Mouse (Mus musculus) hindbrain, embryonic 15.5 days (tissue): ENCODE measurements around the gene Gm12248. TPM values are rescaled to one million over a fixed set of nuclear protein-coding genes. Genes with fewer than 3 reads are reported as not detected.

Source experiments
- ATAC-seq: fragments of 200-750 bp; cut with Nextera tagmentation; 2 replicates; pipeline ENCODE4 v1.8.0; 2017; ENCODE audit warnings: low read depth, moderate number of reproducible peaks, moderate TSS enrichment; ENCODE audit not compliant: low FRiP score
- H3K27ac ChIP-seq: fragments of 300-500 bp; sonication (generic); replicated peaks from 2 replicates; pipeline ENCODE4 v1.5.1; 2015; ENCODE audit warnings: mild to moderate bottlenecking, inconsistent platforms
- H3K27me3 ChIP-seq: fragments of 300-500 bp; sonication (generic); 2 replicates; pipeline ENCODE4 v1.6.1; 2015; ENCODE audit warnings: control low read depth, inconsistent platforms
- H3K36me3 ChIP-seq: fragments of 300-500 bp; sonication (generic); 2 replicates; pipeline ENCODE4 v1.6.1; 2015; ENCODE audit warnings: control low read depth, inconsistent platforms
- H3K4me1 ChIP-seq: fragments of 300-500 bp; sonication (generic); replicated peaks from 2 replicates; pipeline ENCODE4 v1.6.1; 2015; ENCODE audit warnings: control low read depth, inconsistent platforms
- H3K4me2 ChIP-seq: fragments of 300-500 bp; sonication (generic); 2 replicates; pipeline ENCODE4 v1.6.1; 2015; ENCODE audit warnings: moderate library complexity, mild to moderate bottlenecking, inconsistent platforms
- H3K4me3 ChIP-seq: fragments of 300-500 bp; sonication (generic); 2 replicates; pipeline ENCODE4 v1.5.1; 2015; ENCODE audit warnings: mild to moderate bottlenecking, inconsistent platforms
- H3K9ac ChIP-seq: fragments of 300-500 bp; sonication (generic); 2 replicates; pipeline ENCODE4 v1.6.1; 2015; ENCODE audit warnings: inconsistent platforms
- H3K9me3 ChIP-seq: fragments of 300-500 bp; sonication (generic); 2 replicates; pipeline ENCODE4 v1.6.1; 2016; ENCODE audit warnings: control low read depth, inconsistent platforms
- WGBS: fragments of 180-500 bp; shearing (Covaris S2); methylation state at CpG from one replicate; pipeline ENCODE4 v1.1.7; 2015; 5-methylcytosine and 5-hydroxymethylcytosine counted together
- polyA plus RNA-seq: library from polyadenylated mRNA; unstranded; fragments of >200 nt; fragmentation: Nextera tagmentation; extraction: Ambion mirVana; gene quantifications from 2 replicates; pipeline ENCODE4 v1.2.1, GENCODE M21; 2015

The Gm12248 gene
- polyA plus RNA-seq, 1 experiment from 2014 or later: 0.16 TPM

GRCm38 (mm10) chr11:58026337-58026736, 66.6 kb downstream of the Gm12248 start:
- H3K36me3 ChIP-seq: no peaks in the 10 kb centered on the region
- WGBS: 65% methylated on average over 3 of the region's 3 CpGs
- H3K27ac ChIP-seq: no peak overlapping the region
- no peaks in the 10 kb centered on the region for H3K9me3 ChIP-seq
- no peaks in the 10 kb centered on the region for H3K27me3 ChIP-seq
- peaks cover 19% of the 10 kb centered on the region for H3K4me1 ChIP-seq
- ATAC-seq: no peak
- no peak overlapping the region for H3K9ac ChIP-seq
- H3K4me2 ChIP-seq: no peak overlapping the region
- no peak overlapping the region for H3K4me3 ChIP-seq

GRCm38 (mm10) chr11:58025881-58026280, 67.1 kb downstream of the Gm12248 start:
- H3K4me2 ChIP-seq: no peak overlapping the region
- H3K27ac ChIP-seq: no peak overlapping the region
- H3K9me3 ChIP-seq: no peaks in the 10 kb centered on the region
- WGBS: 86% methylated on average over 4 of the region's 4 CpGs
- no peaks in the 10 kb centered on the region for H3K36me3 ChIP-seq
- H3K4me3 ChIP-seq: no peak overlapping the region
- peaks cover 19% of the 10 kb centered on the region for H3K4me1 ChIP-seq
- no peaks in the 10 kb centered on the region for H3K27me3 ChIP-seq
- H3K9ac ChIP-seq: no peak overlapping the region
- no peak for ATAC-seq

- WGBS: 92% methylated on average over 2 of the region's 2 CpGs
- H3K4me1 ChIP-seq: peaks cover 21% of the 10 kb centered on the region
- H3K27ac ChIP-seq: no peak overlapping the region
- no peak for ATAC-seq
- no peaks in the 10 kb centered on the region for H3K27me3 ChIP-seq
- H3K4me2 ChIP-seq: no peak overlapping the region
- no peaks in the 10 kb centered on the region for H3K36me3 ChIP-seq
- no peaks in the 10 kb centered on the region for H3K9me3 ChIP-seq
- H3K4me3 ChIP-seq: no peak overlapping the region
- H3K9ac ChIP-seq: no peak overlapping the region
These were observed 68.3 kb downstream of the Gm12248 start for GRCm38 (mm10) chr11:58024671-58025070.

GRCm38 (mm10) chr11:58024271-58024670, 68.7 kb downstream of the Gm12248 start:
- no peak overlapping the region for H3K4me2 ChIP-seq
- WGBS: 74% methylated on average over 1 of the region's 1 CpGs
- H3K27ac ChIP-seq: no peak overlapping the region
- no peak overlapping the region for H3K4me3 ChIP-seq
- peaks cover 21% of the 10 kb centered on the region for H3K4me1 ChIP-seq
- no peaks in the 10 kb centered on the region for H3K9me3 ChIP-seq
- H3K27me3 ChIP-seq: no peaks in the 10 kb centered on the region
- no peak for ATAC-seq
- no peaks in the 10 kb centered on the region for H3K36me3 ChIP-seq
- H3K9ac ChIP-seq: no peak overlapping the region

- 50% methylated on average over 2 of the region's 2 CpGs for WGBS
- H3K36me3 ChIP-seq: no peaks in the 10 kb centered on the region
- H3K4me2 ChIP-seq: no peak overlapping the region
- H3K4me1 ChIP-seq: peaks cover 39% of the 10 kb centered on the region
- no peak overlapping the region for H3K4me3 ChIP-seq
- H3K9ac ChIP-seq: no peak overlapping the region
- H3K27ac ChIP-seq: no peak overlapping the region; the same call in 1 of the 2 replicates
- H3K9me3 ChIP-seq: no peaks in the 10 kb centered on the region
- ATAC-seq: no peak
- no peaks in the 10 kb centered on the region for H3K27me3 ChIP-seq
These were observed 71.3 kb downstream of the Gm12248 start for GRCm38 (mm10) chr11:58021618-58022017.

GRCm38 (mm10) chr11:58021095-58021494, 71.8 kb downstream of the Gm12248 start:
- 0 out of 2 replicates have a peak overlapping the region, but pooled peaks have one; percentile 3 for H3K27ac ChIP-seq
- WGBS: 82% methylated on average over 1 of the region's 1 CpGs

GRCm38 (mm10) chr11:58018701-58019100, 74.2 kb downstream of the Gm12248 start:
- Histone ChIP-seq H3K27ac (no peak overlapping the region), H3K27me3 (no peaks in the 10 kb centered on the region), H3K9ac (no peak overlapping the region), H3K4me3 (no peak overlapping the region), H3K4me1 (peaks cover 42% of the 10 kb centered on the region), H3K4me2 (no peak overlapping the region), H3K36me3 (no peaks in the 10 kb centered on the region), H3K9me3 (no peaks in the 10 kb centered on the region)
- WGBS: 92% methylated on average over 4 of the region's 4 CpGs
- ATAC-seq: no peak

More at GRCm38 (mm10) chr11:58021095-58021494, 71.8 kb downstream of the Gm12248 start:
- no peak overlapping the region for H3K4me2 ChIP-seq
- no peaks in the 10 kb centered on the region for H3K36me3 ChIP-seq
- no peak for ATAC-seq
- no peak overlapping the region for H3K4me3 ChIP-seq
- no peak overlapping the region for H3K9ac ChIP-seq
- H3K9me3 ChIP-seq: no peaks in the 10 kb centered on the region
- no peaks in the 10 kb centered on the region for H3K27me3 ChIP-seq
- H3K4me1 ChIP-seq: peaks cover 44% of the 10 kb centered on the region

GRCm38 (mm10) chr11:58018287-58018686, 74.6 kb downstream of the Gm12248 start:
- H3K4me1 ChIP-seq: peaks cover 42% of the 10 kb centered on the region
- no peak overlapping the region for H3K4me3 ChIP-seq
- H3K9me3 ChIP-seq: no peaks in the 10 kb centered on the region
- H3K4me2 ChIP-seq: no peak overlapping the region
- H3K9ac ChIP-seq: no peak overlapping the region
- no peak for ATAC-seq
- 71% methylated on average over 2 of the region's 2 CpGs for WGBS
- no peaks in the 10 kb centered on the region for H3K36me3 ChIP-seq
- H3K27ac ChIP-seq: no peak overlapping the region
- no peaks in the 10 kb centered on the region for H3K27me3 ChIP-seq

- Histone ChIP-seq H3K27ac (no peak overlapping the region), H3K4me2 (no peak overlapping the region), H3K9me3 (no peaks in the 10 kb centered on the region), H3K9ac (no peak overlapping the region), H3K4me3 (no peak overlapping the region), H3K4me1 (peaks cover 42% of the 10 kb centered on the region), H3K27me3 (no peaks in the 10 kb centered on the region), H3K36me3 (no peaks in the 10 kb centered on the region)
- ATAC-seq: no peak
- WGBS: 74% methylated on average over 1 of the region's 1 CpGs
These were observed 75.5 kb downstream of the Gm12248 start for GRCm38 (mm10) chr11:58017422-58017821.

- peaks cover 43% of the 10 kb centered on the region for H3K4me1 ChIP-seq
- H3K9ac ChIP-seq: no peak overlapping the region
- H3K9me3 ChIP-seq: no peaks in the 10 kb centered on the region
- no peaks in the 10 kb centered on the region for H3K36me3 ChIP-seq
- 64% methylated on average over 3 of the region's 3 CpGs for WGBS
- H3K4me3 ChIP-seq: no peak overlapping the region
- H3K27me3 ChIP-seq: no peaks in the 10 kb centered on the region
- no peak overlapping the region for H3K27ac ChIP-seq
- H3K4me2 ChIP-seq: no peak overlapping the region
- no peak for ATAC-seq
These were observed 76.6 kb downstream of the Gm12248 start for GRCm38 (mm10) chr11:58016371-58016770.

- no peak overlapping the region for H3K4me2 ChIP-seq
- no peak overlapping the region for H3K4me3 ChIP-seq
- peaks cover 44% of the 10 kb centered on the region for H3K4me1 ChIP-seq
- no peaks in the 10 kb centered on the region for H3K36me3 ChIP-seq
- H3K27ac ChIP-seq: no peak overlapping the region
- no peak for ATAC-seq
- H3K27me3 ChIP-seq: no peaks in the 10 kb centered on the region
- H3K9me3 ChIP-seq: no peaks in the 10 kb centered on the region
- 79% methylated on average over 2 of the region's 2 CpGs for WGBS
- H3K9ac ChIP-seq: no peak overlapping the region
These were observed 77.6 kb downstream of the Gm12248 start for GRCm38 (mm10) chr11:58015339-58015738.

- H3K9me3 ChIP-seq: no peaks in the 10 kb centered on the region
- no peak overlapping the region for H3K9ac ChIP-seq
- H3K4me3 ChIP-seq: no peak overlapping the region
- peaks cover 48% of the 10 kb centered on the region for H3K4me1 ChIP-seq
- no peaks in the 10 kb centered on the region for H3K27me3 ChIP-seq
- H3K4me2 ChIP-seq: no peak overlapping the region
- H3K36me3 ChIP-seq: no peaks in the 10 kb centered on the region
- WGBS: 88% methylated on average over 1 of the region's 1 CpGs
- no peak overlapping the region for H3K27ac ChIP-seq
- ATAC-seq: no peak
These were observed 78.3 kb downstream of the Gm12248 start for GRCm38 (mm10) chr11:58014604-58015003.
